Mouse (Mus musculus) adrenal gland (tissue): ENCODE measurements around the gene Pfkfb4.

Experiments
- intact Hi-C: fragments of 180-260 bp; cut with DNase I; formaldehyde crosslinking; loops from one replicate; pipeline ENCODE4 v1.15.1; 2025

Pfkfb4 gene

GRCm38 (mm10) chr9:109031001-109031400, 39.4 kb downstream of the Pfkfb4 start:
- intact Hi-C loops, result no loop called here

GRCm38 (mm10) chr9:109031686-109032085, 40.1 kb downstream of the Pfkfb4 start:
- intact Hi-C loops, result no loop called here

GRCm38 (mm10) chr9:109032435-109032834, 40.9 kb downstream of the Pfkfb4 start:
- intact Hi-C loops, result no loop called here

- intact Hi-C loops, result no loop called here
These were observed 46.7 kb downstream of the Pfkfb4 start, which contains the start of gene Shisa5 for GRCm38 (mm10) chr9:109038086-109038895. Shisa5 (plus strand) TSS chr9:109038565.

- intact Hi-C loops, result no loop called here
These were observed 47.4 kb downstream of the Pfkfb4 start for GRCm38 (mm10) chr9:109038901-109039364.

GRCm38 (mm10) chr9:109039681-109040080, 48.1 kb downstream of the Pfkfb4 start:
- intact Hi-C loops, result no loop called here

GRCm38 (mm10) chr9:109040216-109040615, 48.6 kb downstream of the Pfkfb4 start:
- intact Hi-C loops, result no loop called here

GRCm38 (mm10) chr9:109040906-109041305, 49.3 kb downstream of the Pfkfb4 start:
- intact Hi-C loops, result no loop called here

- intact Hi-C loops, result no loop called here
These were observed 49.8 kb downstream of the Pfkfb4 start for GRCm38 (mm10) chr9:109041351-109041750.

- intact Hi-C loops, result no loop called here
These were observed 54.7 kb downstream of the Pfkfb4 start for GRCm38 (mm10) chr9:109046306-109046705.

- intact Hi-C loops, result no loop called here
These were observed 57.7 kb downstream of the Pfkfb4 start for GRCm38 (mm10) chr9:109049316-109049715.

- intact Hi-C loops, result no loop called here
These were observed 58.6 kb downstream of the Pfkfb4 start for GRCm38 (mm10) chr9:109049996-109050673.

GRCm38 (mm10) chr9:109050674-109050997, 59.1 kb downstream of the Pfkfb4 start:
- intact Hi-C loops, result no loop called here

- intact Hi-C loops, result no loop called here
These were observed 59.5 kb downstream of the Pfkfb4 start for GRCm38 (mm10) chr9:109051011-109051501.

- intact Hi-C loops, result no loop called here
These were observed 60.3 kb downstream of the Pfkfb4 start for GRCm38 (mm10) chr9:109051651-109052489.

GRCm38 (mm10) chr9:109052490-109053260, 61.1 kb downstream of the Pfkfb4 start:
- intact Hi-C loops, result no loop called here

- intact Hi-C loops, result no loop called here
These were observed 61.8 kb downstream of the Pfkfb4 start for GRCm38 (mm10) chr9:109053366-109053765.

- intact Hi-C loops, result no loop called here
These were observed 62.3 kb downstream of the Pfkfb4 start for GRCm38 (mm10) chr9:109053851-109054250.

- intact Hi-C loops, result loop anchor here (5.0 kb wide), 2 partner anchors 52 to 117 kb away; partner anchors contain the start of gene Uqcrc1
These were observed 63.1 kb downstream of the Pfkfb4 start for GRCm38 (mm10) chr9:109054712-109055111.

GRCm38 (mm10) chr9:109055271-109056030, 63.9 kb downstream of the Pfkfb4 start:
- intact Hi-C loops, result loop anchor here (5.0 kb wide), 2 partner anchors 53 to 118 kb away; partner anchors contain the start of gene Uqcrc1
